Mouse (Mus musculus): Measurements from ENCODE around the gene Atp5b. TPM values are rescaled to one million over a fixed set of nuclear protein-coding genes. Genes with fewer than 3 reads are reported as not detected.
"Not testable (repeated sequence)": the region's sequence is repeated elsewhere in the genome, so short reads cannot be mapped to it uniquely, and the experiment has no call there.

Gene Atp5b
- total RNA-seq, 2 experiments from 2014 or later, result 755 to 1,019 TPM

- no peak for ATAC-seq (replicated peaks; ENCODE audit: low FRiP score, poor library complexity, severe bottlenecking)
Measured at GRCm38 (mm10) chr10:128062221-128062989, 20.7 kb upstream of the Atp5b start.

DNA sequence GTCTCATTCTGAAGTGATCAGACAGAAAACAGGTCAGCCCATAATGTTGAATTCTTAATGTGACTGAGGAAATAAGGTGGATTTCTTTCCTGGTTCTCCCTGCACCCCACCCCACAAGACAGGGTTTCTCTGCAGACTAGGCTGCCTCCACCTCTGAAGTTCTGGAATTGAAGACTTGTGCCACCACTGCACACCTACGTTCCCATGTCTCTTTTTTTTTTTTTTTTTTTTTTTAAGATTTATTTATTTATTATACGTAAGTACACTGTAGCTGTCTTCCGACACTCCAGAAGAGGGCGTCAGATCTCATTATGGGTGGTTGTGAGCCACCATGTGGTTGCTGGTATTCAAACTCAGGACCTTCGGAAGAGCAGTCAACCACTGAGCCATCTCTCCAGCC lies 17.0 kb upstream of the Atp5b start:
- ATAC-seq (replicated peaks; ENCODE audit: low FRiP score, poor library complexity, severe bottlenecking), result no peak

- ATAC-seq (replicated peaks; ENCODE audit: low FRiP score, poor library complexity, severe bottlenecking), result peak; percentile 67
Measured at GRCm38 (mm10) chr10:128069201-128069600, 13.9 kb upstream of the Atp5b start.

DNA sequence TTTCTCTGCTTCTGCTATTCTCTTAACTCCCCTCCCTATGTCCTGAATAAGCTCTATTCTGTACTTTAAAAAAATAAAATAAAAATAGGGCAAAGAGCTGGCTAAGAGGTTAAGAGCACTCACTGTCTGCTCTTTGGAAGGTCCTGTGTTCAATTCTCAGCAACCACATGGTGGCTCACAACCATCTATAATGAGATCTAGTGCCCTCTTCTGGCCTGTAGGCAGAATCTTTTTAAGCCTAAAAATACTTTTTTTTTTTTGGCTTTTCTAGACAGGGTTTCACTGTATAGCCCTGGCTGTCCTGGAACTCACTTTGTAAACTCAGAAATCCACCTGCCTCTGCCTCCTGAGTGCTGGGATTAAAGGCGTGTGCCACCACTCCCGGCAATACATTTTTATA lies 12.6 kb upstream of the Atp5b start:
- ATAC-seq (replicated peaks; ENCODE audit: low FRiP score, poor library complexity, severe bottlenecking), result not testable (repeated sequence)

DNA sequence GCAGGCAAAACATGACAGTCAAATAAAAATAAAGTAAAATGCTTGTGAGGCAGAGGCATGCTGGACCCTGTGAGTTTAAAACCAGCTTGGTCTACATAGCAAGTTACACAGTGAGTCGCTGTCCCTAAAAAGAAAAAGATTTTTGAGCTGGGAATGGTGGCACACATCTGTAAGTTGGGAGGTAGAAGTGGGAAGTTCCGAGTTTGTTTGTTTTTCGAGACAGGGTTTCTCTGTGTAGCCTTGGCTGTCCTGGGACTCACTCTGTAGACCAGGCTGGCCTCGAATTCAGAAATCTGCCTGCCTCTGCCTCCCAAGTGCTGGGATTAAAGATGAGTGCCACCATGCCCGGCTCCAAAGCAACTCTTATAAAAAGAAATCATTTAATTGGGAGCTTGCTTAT lies 4.8 kb upstream of the Atp5b start:
- not testable (repeated sequence) for ATAC-seq (replicated peaks; ENCODE audit: low FRiP score, poor library complexity, severe bottlenecking)

GRCm38 (mm10) chr10:128080496-128080895 lies 2.6 kb upstream of the Atp5b start:
- ATAC-seq (replicated peaks; ENCODE audit: low FRiP score, poor library complexity, severe bottlenecking), result no peak

GRCm38 (mm10) chr10:128081807-128082476 lies 1.1 kb upstream of the Atp5b start:
- ATAC-seq (replicated peaks; ENCODE audit: low FRiP score, poor library complexity, severe bottlenecking), result no peak

DNA sequence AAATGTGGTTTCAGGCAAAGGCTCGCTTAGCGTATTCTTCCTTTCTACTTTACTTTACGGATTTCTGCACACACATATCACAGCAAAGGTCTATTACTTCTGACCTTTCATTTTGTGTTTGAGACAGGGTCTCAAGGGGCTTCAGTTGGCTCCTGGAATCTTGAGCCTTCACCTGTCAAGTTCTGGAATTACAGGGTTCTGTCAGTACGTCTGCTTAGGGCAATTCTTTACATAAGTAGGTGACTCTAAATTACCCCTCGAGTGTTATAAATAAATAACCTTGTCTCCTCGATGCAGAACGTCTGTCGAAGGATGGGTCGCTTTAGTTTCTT lies 630 bp upstream of the Atp5b start:
- peak; percentile 3; the same call in 1 of the 2 replicates for ATAC-seq (replicated peaks; ENCODE audit: low FRiP score, poor library complexity, severe bottlenecking)

DNA sequence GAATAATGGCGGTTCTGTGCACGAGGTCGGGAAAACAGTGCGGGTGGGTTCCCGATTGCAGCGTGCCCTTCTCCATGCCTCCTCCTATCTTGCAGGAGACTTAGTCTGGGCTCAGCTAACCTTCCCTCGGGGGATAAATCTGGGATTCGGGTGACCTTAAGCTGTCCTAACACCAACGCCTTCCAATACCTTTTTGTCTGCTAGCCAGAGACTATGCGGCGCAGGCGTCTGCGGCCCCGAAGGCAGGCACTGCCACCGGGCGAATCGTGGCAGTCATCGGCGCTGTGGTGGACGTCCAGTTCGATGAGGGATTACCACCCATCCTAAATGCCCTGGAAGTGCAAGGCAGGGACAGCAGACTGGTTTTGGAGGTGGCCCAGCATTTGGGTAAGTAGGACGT lies 615 bp downstream of the Atp5b start:
- ATAC-seq (replicated peaks; ENCODE audit: low FRiP score, poor library complexity, severe bottlenecking), result peak; percentile 10; the same call in 1 of the 2 replicates

GRCm38 (mm10) chr10:128084160-128084559 lies 1.1 kb downstream of the Atp5b start:
- no peak for ATAC-seq (replicated peaks; ENCODE audit: low FRiP score, poor library complexity, severe bottlenecking)

DNA sequence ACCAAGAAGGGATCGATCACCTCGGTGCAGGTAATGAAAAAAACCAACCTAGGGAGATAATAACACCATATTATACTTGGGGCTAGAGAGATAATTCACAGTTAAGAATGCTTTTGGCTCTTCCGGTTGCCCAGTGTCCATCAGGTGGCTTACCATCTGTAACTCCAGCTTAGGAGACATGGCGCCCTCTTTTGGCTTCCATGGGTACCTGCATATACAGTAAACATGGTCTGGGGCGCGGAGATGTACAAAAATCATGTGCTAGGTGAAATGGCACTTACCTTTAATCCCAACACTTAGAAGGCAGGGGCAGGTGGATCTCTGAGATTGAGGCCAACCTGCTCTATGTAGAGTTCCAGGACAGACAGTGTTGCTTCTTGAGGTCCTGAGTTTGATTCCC lies 3.3 kb downstream of the Atp5b start:
- ATAC-seq (replicated peaks; ENCODE audit: low FRiP score, poor library complexity, severe bottlenecking), result no peak

DNA sequence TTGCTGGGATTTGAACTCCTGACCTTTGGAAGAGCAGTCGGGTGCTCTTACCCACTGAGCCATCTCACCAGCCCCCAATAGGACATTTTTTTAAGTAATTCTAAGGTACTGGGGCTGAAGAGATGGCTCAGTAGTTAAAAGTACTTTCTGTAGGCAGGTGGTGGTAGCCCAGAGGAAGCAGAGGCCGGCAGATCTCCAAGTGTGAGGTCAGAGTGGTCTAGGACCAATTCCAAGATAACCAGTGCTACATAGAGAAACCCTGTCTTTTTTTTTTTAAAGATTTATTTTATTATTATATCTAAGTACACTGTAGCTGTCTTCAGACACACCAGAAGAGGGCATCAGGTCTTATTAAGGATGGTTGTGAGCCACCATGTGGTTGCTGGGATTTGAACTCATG lies 4.1 kb downstream of the Atp5b start:
- not testable (repeated sequence) for ATAC-seq (replicated peaks; ENCODE audit: low FRiP score, poor library complexity, severe bottlenecking)

- ATAC-seq (replicated peaks; ENCODE audit: low FRiP score, poor library complexity, severe bottlenecking), result no peak
Measured at GRCm38 (mm10) chr10:128088181-128088580, 5.1 kb downstream of the Atp5b start.

DNA sequence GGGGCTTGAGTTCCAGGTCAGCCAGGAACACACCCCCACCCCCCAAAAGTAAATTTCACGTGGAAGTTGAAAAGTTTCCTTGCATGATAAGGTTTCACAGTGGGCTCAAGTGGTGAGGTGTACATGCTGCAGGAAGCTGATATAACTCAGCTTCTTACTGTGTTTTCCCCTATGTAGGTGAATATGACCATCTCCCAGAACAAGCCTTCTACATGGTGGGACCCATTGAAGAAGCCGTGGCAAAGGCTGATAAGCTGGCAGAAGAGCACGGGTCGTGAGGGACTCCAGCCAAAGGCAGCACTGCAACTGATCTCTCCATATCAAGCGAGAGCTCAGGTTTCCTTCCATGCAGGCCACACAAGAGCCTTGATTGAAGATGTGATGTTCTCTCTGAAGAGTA lies 6.8 kb downstream of the Atp5b start:
- ATAC-seq (replicated peaks; ENCODE audit: low FRiP score, poor library complexity, severe bottlenecking), result no peak

- peak; percentile 68 for ATAC-seq (replicated peaks; ENCODE audit: low FRiP score, poor library complexity, severe bottlenecking)
Measured at GRCm38 (mm10) chr10:128090651-128091563, 7.8 kb downstream of the Atp5b start.

DNA sequence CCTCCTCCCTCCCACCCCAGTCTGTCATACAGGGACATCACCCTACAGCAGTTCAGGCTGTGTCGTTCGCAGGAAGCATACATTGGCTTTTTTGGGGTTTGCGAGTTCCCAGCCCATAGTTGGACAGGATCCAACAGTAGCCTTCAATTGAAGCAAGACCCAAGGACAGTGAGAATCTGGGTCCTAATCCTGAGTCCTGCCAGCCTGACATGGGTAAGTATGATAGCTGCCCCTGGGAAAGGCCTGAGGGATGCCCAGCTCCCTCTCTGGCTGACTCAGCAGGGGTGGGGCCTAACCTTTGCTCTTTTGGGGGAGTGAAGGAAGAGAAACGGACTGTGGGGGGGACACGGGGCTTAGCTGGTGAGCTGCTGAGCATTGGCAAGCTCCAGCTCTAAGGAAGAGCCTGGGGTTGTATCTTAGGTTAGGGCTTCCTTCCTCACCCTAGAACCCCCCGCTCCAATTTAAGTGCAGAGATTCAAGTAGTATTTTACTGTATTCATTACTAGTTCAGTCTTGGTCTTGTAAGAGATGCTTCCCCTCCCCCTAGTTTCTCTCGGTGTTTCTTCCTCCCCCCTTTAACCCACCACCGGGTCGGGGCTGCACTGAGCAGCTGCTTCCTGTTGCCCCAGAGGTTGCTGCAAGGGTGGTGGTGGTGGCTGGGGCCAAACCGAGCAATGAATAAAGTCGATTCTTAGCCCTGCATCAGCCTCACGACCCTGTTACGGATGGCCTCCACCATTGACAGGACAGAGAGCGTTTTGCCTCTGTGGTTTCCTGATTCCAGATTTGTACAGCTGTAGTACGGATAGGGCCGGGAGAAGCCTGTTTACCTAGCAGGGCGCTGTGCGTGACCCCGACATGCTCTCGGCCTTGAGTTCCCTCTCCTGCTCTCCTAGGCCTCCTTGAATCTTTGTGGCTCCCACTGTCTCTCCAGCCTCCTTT lies 8.8 kb downstream of the Atp5b start, which contains the start of gene Baz2a:
Baz2a (plus strand) TSS at position 14 of the 942 bp plus-strand sequence.
- peak; percentile 60 for ATAC-seq (replicated peaks; ENCODE audit: low FRiP score, poor library complexity, severe bottlenecking)

GRCm38 (mm10) chr10:128092506-128093495 lies 9.7 kb downstream of the Atp5b start:
- ATAC-seq (replicated peaks; ENCODE audit: low FRiP score, poor library complexity, severe bottlenecking), result peak; percentile 30

Measured in erythroid progenitor cell, adult 5-6 weeks (primary cell).